Mouse (Mus musculus) hindbrain, embryonic 11.5 days (tissue): Measurements from ENCODE around the gene A630010A05Rik. TPM values are rescaled to one million over a fixed set of nuclear protein-coding genes. Genes with fewer than 3 reads are reported as not detected.
"Not testable (repeated sequence)": the region's sequence is repeated elsewhere in the genome, so short reads cannot be mapped to it uniquely, and the experiment has no call there.

Experiments used
- ATAC-seq: fragments of 200-750 bp; cut with Nextera tagmentation; 2 replicates; pipeline ENCODE4 v1.8.0; 2017; ENCODE audit warnings: mild to moderate bottlenecking, moderate TSS enrichment, moderate library complexity; ENCODE audit not compliant: low FRiP score
- DNase-seq: peaks from one replicate; pipeline ENCODE4 v3.0.0-alpha.2; 2015; ENCODE audit warnings: low spot score
- H3K27ac ChIP-seq: fragments of 300-500 bp; sonication (generic); 2 replicates; pipeline ENCODE4 v1.5.1; 2014; ENCODE audit warnings: mild to moderate bottlenecking, low read depth, low read length
- H3K27me3 ChIP-seq: fragments of 300-500 bp; sonication (generic); 2 replicates; pipeline ENCODE4 v1.6.1; 2014; ENCODE audit warnings: mild to moderate bottlenecking, low read length, moderate library complexity, mixed read lengths; ENCODE audit not compliant: control insufficient read depth, insufficient read depth
- H3K36me3 ChIP-seq: fragments of 300-500 bp; sonication (generic); 2 replicates; pipeline ENCODE4 v1.6.1; 2014; ENCODE audit warnings: mild to moderate bottlenecking, low read length, moderate library complexity, mixed read lengths; ENCODE audit not compliant: control insufficient read depth, insufficient read depth
- H3K4me1 ChIP-seq: fragments of 300-500 bp; sonication (generic); replicated peaks from 2 replicates; pipeline ENCODE4 v1.6.1; 2014; ENCODE audit warnings: low read length, mixed read lengths; ENCODE audit not compliant: control insufficient read depth, insufficient read depth
- H3K4me2 ChIP-seq: fragments of 300-500 bp; sonication (generic); replicated peaks from 2 replicates; pipeline ENCODE4 v1.6.1; 2014; ENCODE audit warnings: mild to moderate bottlenecking, low read depth, low read length
- H3K4me3 ChIP-seq: fragments of 300-500 bp; sonication (generic); 2 replicates; pipeline ENCODE4 v1.5.1; 2014; ENCODE audit warnings: low read depth, low read length
- H3K9ac ChIP-seq: fragments of 300-500 bp; sonication (generic); 2 replicates; pipeline ENCODE4 v1.6.1; 2014; ENCODE audit warnings: low read depth, low read length
- H3K9me3 ChIP-seq: fragments of 300-500 bp; sonication (generic); 2 replicates; pipeline ENCODE4 v1.6.1; 2016; ENCODE audit warnings: low read length; ENCODE audit not compliant: control insufficient read depth
- WGBS: fragments of 180-500 bp; shearing (Covaris S2); extraction: QIAGEN DNeasy Blood & Tissue Kit; methylation state at CpG from one replicate; pipeline ENCODE4 v1.1.7; 2014; 5-methylcytosine and 5-hydroxymethylcytosine counted together
- polyA plus RNA-seq: library from polyadenylated mRNA; unstranded; fragments of >200 nt; fragmentation: Nextera tagmentation; extraction: Ambion mirVana; gene quantifications from 2 replicates; pipeline ENCODE4 v1.2.1, GENCODE M21; 2014

A630010A05Rik gene
- polyA plus RNA-seq: not detected in 2 replicates

GRCm38 (mm10) chr16:14562017-14562416, at the start of gene A630010A05Rik:
A630010A05Rik (plus strand) TSS chr16:14562317.
- Histone ChIP-seq H3K9me3 (no peaks in the 10 kb centered on the region), H3K36me3 (no peaks in the 10 kb centered on the region), H3K4me2 (no peak within 1 kb of the TSS), H3K4me1 (no peaks in the 10 kb centered on the region), H3K9ac (no peak within 1 kb of the TSS), H3K4me3 (no peak within 1 kb of the TSS), H3K27me3 (no peaks in the 10 kb centered on the region), H3K27ac (no peak within 1 kb of the TSS)
- DNase-seq (no peak), ATAC-seq (no peak)
- WGBS: 84% methylated on average over 1 of the region's 1 CpGs

DNA sequence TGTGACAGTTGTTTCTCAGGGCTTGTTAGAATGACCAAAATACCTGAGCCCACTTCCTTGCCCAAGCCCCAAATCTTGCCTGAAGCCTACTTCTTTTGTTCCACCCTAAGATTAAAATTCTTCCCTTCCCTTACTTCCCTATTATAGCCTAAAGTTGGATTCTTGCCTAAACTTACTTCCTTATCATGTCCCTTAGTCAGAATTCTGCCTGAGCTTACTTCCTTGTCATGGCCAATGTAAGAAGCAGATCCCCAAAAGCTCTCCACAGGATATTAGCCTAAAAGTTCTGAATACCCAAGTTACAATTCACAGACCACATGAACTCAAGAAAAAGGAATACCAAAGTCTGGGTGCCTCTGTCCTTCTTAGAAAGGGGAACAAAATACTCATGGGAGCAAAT, 26.4 kb upstream of the A630010A05Rik start:
- no peak overlapping the region for H3K27ac ChIP-seq
- ATAC-seq (no peak), DNase-seq (no peak)
- H3K9me3 ChIP-seq: no peaks in the 10 kb centered on the region
- no peak overlapping the region for H3K4me2 ChIP-seq
- H3K9ac ChIP-seq: no peak overlapping the region
- no peaks in the 10 kb centered on the region for H3K4me1 ChIP-seq
- H3K27me3 ChIP-seq: no peaks in the 10 kb centered on the region
- no peaks in the 10 kb centered on the region for H3K36me3 ChIP-seq
- no peak overlapping the region for H3K4me3 ChIP-seq

GRCm38 (mm10) chr16:14557191-14557590, 4.9 kb upstream of the A630010A05Rik start:
- H3K4me3 ChIP-seq, ATAC-seq: not testable (repeated sequence)

More at GRCm38 (mm10) chr16:14557191-14557590, 4.9 kb upstream of the A630010A05Rik start:
- not testable (repeated sequence) for H3K4me2 ChIP-seq, H3K27ac ChIP-seq, H3K27me3 ChIP-seq, H3K36me3 ChIP-seq, H3K4me1 ChIP-seq, DNase-seq, H3K9ac ChIP-seq, H3K9me3 ChIP-seq
- WGBS: 62% methylated on average over 1 of the region's 1 CpGs

Other genes with a start within 250 kb of the A630010A05Rik start
- 181 and 187 TPM in 2 replicates for gene Fopnl, start 244.9 kb upstream of the A630010A05Rik start, polyA plus RNA-seq
- 6.1 TPM in 2 replicates for gene Abcc1, start 200.8 kb upstream of the A630010A05Rik start, polyA plus RNA-seq